Mouse (Mus musculus) megakaryocyte, embryonic 14.5 days (primary cell): ENCODE results near the gene Ippk.

Source experiments
- FLI1 ChIP-seq: IDR thresholded peaks from 2 replicates; pipeline ENCODE4 v1.6.1; 2012; ENCODE audit warnings: low read length, inconsistent platforms, mixed read lengths
- GATA1 ChIP-seq: IDR thresholded peaks from 3 replicates; pipeline ENCODE4 v1.6.1; 2012; ENCODE audit warnings: mixed read lengths, low read length, inconsistent platforms, borderline replicate concordance

DNA sequence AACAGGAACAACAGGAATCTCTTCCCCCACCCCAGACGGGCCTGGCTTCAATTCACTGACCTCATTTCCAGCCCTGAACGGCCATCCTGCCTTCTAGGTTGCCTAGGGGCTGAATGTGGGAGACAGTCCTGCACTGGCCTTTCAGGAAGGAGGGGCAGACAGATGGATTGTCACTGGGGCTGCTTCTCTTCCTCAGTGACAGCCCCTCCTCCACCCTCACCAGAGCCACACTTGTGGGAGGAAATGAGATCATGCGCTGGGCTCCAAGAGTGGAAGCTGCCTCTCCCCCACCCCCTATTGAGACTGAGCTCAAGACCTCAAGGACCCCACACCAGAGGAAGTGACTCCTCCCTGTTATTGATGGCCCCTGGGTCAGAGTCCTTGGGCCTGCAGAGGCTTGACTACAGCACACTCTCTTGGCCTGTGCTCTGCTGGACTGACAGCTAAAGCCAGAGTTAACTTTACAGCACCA, 49.6 kb upstream of the Ippk start:
- TF ChIP-seq GATA1 (no peak), FLI1 (no peak)
